Mouse (Mus musculus): ENCODE results near the gene Sema6d. TPM values are rescaled to one million over a fixed set of nuclear protein-coding genes. Genes with fewer than 3 reads are reported as not detected.
"Not testable (repeated sequence)": the region's sequence is repeated elsewhere in the genome, so short reads cannot be mapped to it uniquely, and the experiment has no call there.

Sema6d gene
- total RNA-seq, 2 experiments from 2014 or later, result 11.3 to 11.9 TPM

GRCm38 (mm10) chr2:124293601-124294000, 203.8 kb downstream of the Sema6d start:
- DNase-seq, result peak in 1 of 2 experiments; percentile 14

GRCm38 (mm10) chr2:124298351-124298750, 208.6 kb downstream of the Sema6d start:
- peak; percentile 34 to 42 for DNase-seq

- peak; percentile 50 to 69 for DNase-seq
Measured at GRCm38 (mm10) chr2:124298872-124299271, 209.1 kb downstream of the Sema6d start.

- no peak for DNase-seq
Measured at GRCm38 (mm10) chr2:124308605-124309004, 218.8 kb downstream of the Sema6d start.

GRCm38 (mm10) chr2:124309361-124310128, 219.8 kb downstream of the Sema6d start:
- DNase-seq, result no peak

- DNase-seq, result no peak
Measured at GRCm38 (mm10) chr2:124322528-124323215, 232.9 kb downstream of the Sema6d start.

GRCm38 (mm10) chr2:124324107-124324724, 234.4 kb downstream of the Sema6d start:
- no peak for DNase-seq

GRCm38 (mm10) chr2:124329473-124330130, 239.8 kb downstream of the Sema6d start:
- no peak for DNase-seq

- no peak for DNase-seq
Measured at GRCm38 (mm10) chr2:124332890-124333289, 243.1 kb downstream of the Sema6d start.

GRCm38 (mm10) chr2:124334655-124335054, 244.9 kb downstream of the Sema6d start:
- not testable (repeated sequence) for DNase-seq

GRCm38 (mm10) chr2:124338296-124338695, 248.5 kb downstream of the Sema6d start:
- no peak for DNase-seq

- DNase-seq, result no peak
Measured at GRCm38 (mm10) chr2:124354191-124354590, 264.4 kb downstream of the Sema6d start.

GRCm38 (mm10) chr2:124354716-124355115, 264.9 kb downstream of the Sema6d start:
- no peak for DNase-seq

GRCm38 (mm10) chr2:124369291-124369690, 279.5 kb downstream of the Sema6d start:
- peak; percentile 29 to 37 for DNase-seq

GRCm38 (mm10) chr2:124369991-124370390, 280.2 kb downstream of the Sema6d start:
- DNase-seq, result peak; percentile 88 to 93

GRCm38 (mm10) chr2:124371363-124371762, 281.6 kb downstream of the Sema6d start:
- DNase-seq, result peak; percentile 9 to 10

- no peak for DNase-seq
Measured at GRCm38 (mm10) chr2:124385053-124385452, 295.3 kb downstream of the Sema6d start.

GRCm38 (mm10) chr2:124385722-124386121, 296.0 kb downstream of the Sema6d start:
- DNase-seq, result no peak

GRCm38 (mm10) chr2:124388269-124388668, 298.5 kb downstream of the Sema6d start:
- DNase-seq, result no peak

- DNase-seq, result no peak
Measured at GRCm38 (mm10) chr2:124396733-124397132, 307.0 kb downstream of the Sema6d start.

GRCm38 (mm10) chr2:124397304-124397703, 307.5 kb downstream of the Sema6d start:
- no peak for DNase-seq

- no peak for DNase-seq
Measured at GRCm38 (mm10) chr2:124399611-124400010, 309.8 kb downstream of the Sema6d start.

Measured in heart, adult 18-20 months (tissue).